Mouse (Mus musculus) heart, embryonic 10.5 days (tissue): ENCODE results near the gene Wdr27. TPM values are rescaled to one million over a fixed set of nuclear protein-coding genes. Genes with fewer than 3 reads are reported as not detected.

Experiments used
- DNase-seq: peaks from one replicate; pipeline ENCODE4 v3.0.0-alpha.2; 2017; ENCODE audit warnings: low spot score
- H3K27ac ChIP-seq: fragments of 300-500 bp; sonication (generic); 2 replicates; pipeline ENCODE4 v1.5.1; 2016; ENCODE audit warnings: mild to moderate bottlenecking
- H3K27me3 ChIP-seq: fragments of 300-500 bp; sonication (generic); 2 replicates; pipeline ENCODE4 v1.6.1; 2016; ENCODE audit warnings: mild to moderate bottlenecking; ENCODE audit not compliant: poor library complexity, insufficient read depth, severe bottlenecking
- H3K36me3 ChIP-seq: fragments of 300-500 bp; sonication (generic); 2 replicates; pipeline ENCODE4 v1.6.1; 2016; ENCODE audit warnings: mild to moderate bottlenecking, moderate library complexity
- H3K4me1 ChIP-seq: fragments of 300-500 bp; sonication (generic); 2 replicates; pipeline ENCODE4 v1.6.1; 2016; ENCODE audit warnings: mild to moderate bottlenecking
- H3K4me3 ChIP-seq: fragments of 300-500 bp; sonication (generic); 2 replicates; pipeline ENCODE4 v1.5.1; 2016; ENCODE audit warnings: mild to moderate bottlenecking, moderate library complexity
- H3K9me3 ChIP-seq: fragments of 300-500 bp; sonication (generic); 2 replicates; pipeline ENCODE4 v1.6.1; 2016; ENCODE audit warnings: mild to moderate bottlenecking, moderate library complexity
- WGBS: fragments of 180-500 bp; shearing (Covaris S2); methylation state at CpG from one replicate; pipeline ENCODE4 v1.1.7; 2016; 5-methylcytosine and 5-hydroxymethylcytosine counted together
- polyA plus RNA-seq: library from polyadenylated mRNA; unstranded; fragments of >200 nt; fragmentation: Nextera tagmentation; extraction: Ambion mirVana; gene quantifications from 2 replicates; pipeline ENCODE4 v1.2.1, GENCODE M21; 2016

Gene Wdr27
- polyA plus RNA-seq, 1 experiment from 2014 or later: 3.2 TPM

- H3K4me3 ChIP-seq: no peak overlapping the region
- H3K27ac ChIP-seq: no peak overlapping the region
- no peaks in the 10 kb centered on the region for H3K36me3 ChIP-seq
- H3K9me3 ChIP-seq: no peaks in the 10 kb centered on the region
- H3K27me3 ChIP-seq: no peaks in the 10 kb centered on the region
- no peaks in the 10 kb centered on the region for H3K4me1 ChIP-seq
- 71% methylated on average over 1 of the region's 1 CpGs for WGBS
- DNase-seq: no peak
Observed at GRCm38 (mm10) chr17:14860220-14860619, 82.7 kb downstream of the Wdr27 start.

GRCm38 (mm10) chr17:14847709-14848108 is 95.2 kb downstream of the Wdr27 start:
- no peaks in the 10 kb centered on the region for H3K4me1 ChIP-seq
- no peaks in the 10 kb centered on the region for H3K27me3 ChIP-seq
- 76% methylated on average over 3 of the region's 3 CpGs for WGBS
- DNase-seq: no peak
- no peak overlapping the region for H3K4me3 ChIP-seq
- H3K9me3 ChIP-seq: no peaks in the 10 kb centered on the region
- no peak overlapping the region for H3K27ac ChIP-seq
- H3K36me3 ChIP-seq: no peaks in the 10 kb centered on the region

- Histone ChIP-seq H3K27ac (no peak overlapping the region), H3K4me1 (no peaks in the 10 kb centered on the region), H3K27me3 (no peaks in the 10 kb centered on the region), H3K9me3 (no peaks in the 10 kb centered on the region), H3K36me3 (no peaks in the 10 kb centered on the region), H3K4me3 (no peak overlapping the region)
- 61% methylated on average over 5 of the region's 5 CpGs for WGBS
- no peak for DNase-seq
Observed at GRCm38 (mm10) chr17:14846880-14847279, 96.1 kb downstream of the Wdr27 start.

- Histone ChIP-seq H3K27me3 (no peaks in the 10 kb centered on the region), H3K4me1 (no peaks in the 10 kb centered on the region), H3K9me3 (no peaks in the 10 kb centered on the region), H3K27ac (no peak overlapping the region), H3K4me3 (no peak overlapping the region), H3K36me3 (no peaks in the 10 kb centered on the region)
- DNase-seq: peak; percentile 43
- 68% methylated on average over 6 of the region's 6 CpGs for WGBS
Observed at GRCm38 (mm10) chr17:14826715-14827295, 116.2 kb downstream of the Wdr27 start.

GRCm38 (mm10) chr17:14824938-14825337 is 118.0 kb downstream of the Wdr27 start:
- DNase-seq: peak; percentile 65
- Histone ChIP-seq H3K4me1 (no peaks in the 10 kb centered on the region), H3K27me3 (no peaks in the 10 kb centered on the region), H3K9me3 (no peaks in the 10 kb centered on the region), H3K36me3 (no peaks in the 10 kb centered on the region), H3K4me3 (no peak overlapping the region), H3K27ac (no peak overlapping the region)
- 66% methylated on average over 5 of the region's 5 CpGs for WGBS

- Histone ChIP-seq H3K4me3 (no peak overlapping the region), H3K4me1 (no peaks in the 10 kb centered on the region)
- 64% methylated on average over 2 of the region's 2 CpGs for WGBS
Observed at GRCm38 (mm10) chr17:14817975-14818374, 125.0 kb downstream of the Wdr27 start.

GRCm38 (mm10) chr17:14816107-14816506 is 126.9 kb downstream of the Wdr27 start:
- 82% methylated on average over 3 of the region's 3 CpGs for WGBS
- no peaks in the 10 kb centered on the region for H3K9me3 ChIP-seq
- H3K27ac ChIP-seq: no peak overlapping the region
- no peaks in the 10 kb centered on the region for H3K27me3 ChIP-seq
- DNase-seq: peak; percentile 55
- no peaks in the 10 kb centered on the region for H3K4me1 ChIP-seq
- H3K4me3 ChIP-seq: no peak overlapping the region
- H3K36me3 ChIP-seq: no peaks in the 10 kb centered on the region

More at GRCm38 (mm10) chr17:14817975-14818374, 125.0 kb downstream of the Wdr27 start:
- H3K9me3 ChIP-seq: no peaks in the 10 kb centered on the region
- H3K27ac ChIP-seq: no peak overlapping the region
- H3K36me3 ChIP-seq: no peaks in the 10 kb centered on the region
- DNase-seq: peak; percentile 6
- no peaks in the 10 kb centered on the region for H3K27me3 ChIP-seq

GRCm38 (mm10) chr17:14815304-14815703 is 127.7 kb downstream of the Wdr27 start:
- Histone ChIP-seq H3K27me3 (no peaks in the 10 kb centered on the region), H3K4me1 (no peaks in the 10 kb centered on the region), H3K4me3 (no peak overlapping the region), H3K36me3 (no peaks in the 10 kb centered on the region), H3K9me3 (no peaks in the 10 kb centered on the region), H3K27ac (no peak overlapping the region)
- DNase-seq: no peak
- 72% methylated on average over 5 of the region's 5 CpGs for WGBS

GRCm38 (mm10) chr17:14812631-14813030 is 130.3 kb downstream of the Wdr27 start:
- H3K4me1 ChIP-seq: no peaks in the 10 kb centered on the region
- no peak overlapping the region for H3K4me3 ChIP-seq
- WGBS: 84% methylated on average over 6 of the region's 6 CpGs
- DNase-seq: no peak
- no peak overlapping the region for H3K27ac ChIP-seq
- H3K27me3 ChIP-seq: no peaks in the 10 kb centered on the region
- H3K36me3 ChIP-seq: no peaks in the 10 kb centered on the region
- H3K9me3 ChIP-seq: no peaks in the 10 kb centered on the region

GRCm38 (mm10) chr17:14812033-14812432 is 130.9 kb downstream of the Wdr27 start:
- DNase-seq: no peak
- H3K4me3 ChIP-seq: no peak overlapping the region
- H3K36me3 ChIP-seq: no peaks in the 10 kb centered on the region
- H3K27ac ChIP-seq: no peak overlapping the region
- H3K27me3 ChIP-seq: no peaks in the 10 kb centered on the region
- no peaks in the 10 kb centered on the region for H3K4me1 ChIP-seq
- no peaks in the 10 kb centered on the region for H3K9me3 ChIP-seq
- WGBS: 85% methylated on average over 8 of the region's 8 CpGs

GRCm38 (mm10) chr17:14806808-14807207 is 136.2 kb downstream of the Wdr27 start:
- Histone ChIP-seq H3K36me3 (no peaks in the 10 kb centered on the region), H3K4me3 (no peak overlapping the region), H3K27me3 (no peaks in the 10 kb centered on the region), H3K9me3 (no peaks in the 10 kb centered on the region), H3K4me1 (no peaks in the 10 kb centered on the region), H3K27ac (no peak overlapping the region)
- 87% methylated on average over 7 of the region's 7 CpGs for WGBS
- DNase-seq: no peak

- no peaks in the 10 kb centered on the region for H3K4me1 ChIP-seq
- H3K9me3 ChIP-seq: no peaks in the 10 kb centered on the region
- no peaks in the 10 kb centered on the region for H3K36me3 ChIP-seq
- DNase-seq: no peak
- no peaks in the 10 kb centered on the region for H3K27me3 ChIP-seq
- 82% methylated on average over 4 of the region's 4 CpGs for WGBS
- no peak overlapping the region for H3K4me3 ChIP-seq
- no peak overlapping the region for H3K27ac ChIP-seq
Observed at GRCm38 (mm10) chr17:14799243-14799642, 143.7 kb downstream of the Wdr27 start.

GRCm38 (mm10) chr17:14795074-14795473 is 147.9 kb downstream of the Wdr27 start:
- no peak overlapping the region for H3K27ac ChIP-seq
- no peak overlapping the region for H3K4me3 ChIP-seq
- no peak for DNase-seq
- H3K9me3 ChIP-seq: no peaks in the 10 kb centered on the region
- no peaks in the 10 kb centered on the region for H3K36me3 ChIP-seq
- H3K27me3 ChIP-seq: no peaks in the 10 kb centered on the region
- H3K4me1 ChIP-seq: no peaks in the 10 kb centered on the region
- WGBS: 92% methylated on average over 4 of the region's 4 CpGs

- no peaks in the 10 kb centered on the region for H3K27me3 ChIP-seq
- no peaks in the 10 kb centered on the region for H3K36me3 ChIP-seq
- DNase-seq: no peak
- H3K27ac ChIP-seq: no peak overlapping the region
- 85% methylated on average over 5 of the region's 5 CpGs for WGBS
- H3K4me1 ChIP-seq: no peaks in the 10 kb centered on the region
- H3K9me3 ChIP-seq: no peaks in the 10 kb centered on the region
- no peak overlapping the region for H3K4me3 ChIP-seq
Observed at GRCm38 (mm10) chr17:14779356-14779755, 163.6 kb downstream of the Wdr27 start.
